Mouse (Mus musculus): ENCODE measurements around the gene Vmn1r43. TPM values are rescaled to one million over a fixed set of nuclear protein-coding genes. Genes with fewer than 3 reads are reported as not detected.
A peak's percentile ranks its signal among the peaks of the same experiment; 100 is the strongest.

The Vmn1r43 gene
- polyA plus RNA-seq, 1 experiment, result 0.04 TPM

DNA sequence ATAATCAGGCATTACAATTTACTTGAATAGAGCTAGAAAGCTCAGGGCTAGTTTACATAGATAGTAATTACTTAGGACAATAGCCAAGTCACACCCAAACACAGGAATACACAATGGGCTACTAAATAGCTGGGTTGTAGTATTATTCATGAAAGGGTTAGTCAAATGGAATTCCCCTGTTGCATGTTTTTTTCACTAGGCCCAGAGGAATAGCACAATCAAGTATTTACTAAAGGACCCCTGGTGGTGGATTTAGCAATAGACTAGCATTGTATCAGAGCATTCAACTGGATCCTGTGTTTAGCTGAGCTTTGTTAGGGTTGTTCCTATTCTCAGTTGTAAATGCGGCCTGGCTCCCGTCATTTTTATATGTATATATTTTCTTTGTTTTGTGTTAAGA lies 8.2 kb downstream of the Vmn1r43 start:
- TF ChIP-seq POLR2A (IDR thresholded peaks at IDR 0.05; ENCODE audit: insufficient read length, low read depth) (no peak), REST (IDR thresholded peaks at IDR 0.05; ENCODE audit: insufficient read depth, insufficient read length) (no peak), TCF3 (IDR thresholded peaks at IDR 0.05; ENCODE audit: insufficient read length, low read depth) (no peak), MAX (IDR thresholded peaks at IDR 0.05; ENCODE audit: low read depth) (no peak), USF1 (IDR thresholded peaks at IDR 0.05; ENCODE audit: low read depth) (no peak), CEBPB (IDR thresholded peaks at IDR 0.05; ENCODE audit: insufficient read depth, poor library complexity, severe bottlenecking) (no peak), MYOG (IDR thresholded peaks at IDR 0.05; ENCODE audit: control insufficient read depth in 1 of 3, insufficient read depth in 1 of 3, insufficient read length in 2 of 3, low read depth in 2 of 3) (no peak), E2F4 (IDR thresholded peaks at IDR 0.05; ENCODE audit: insufficient read depth) (no peak)
- H3K79me2 ChIP-seq (ENCODE audit: control insufficient read depth, insufficient read depth), result no peaks in the 10 kb centered on the region
- no peaks in the 10 kb centered on the region for H3K36me3 ChIP-seq (ENCODE audit: control insufficient read depth, insufficient read depth)
- no peaks in the 10 kb centered on the region for H3K27me3 ChIP-seq (ENCODE audit: control insufficient read depth, insufficient read depth, insufficient read length)
- H3K4me2 ChIP-seq (ENCODE audit: low read depth), result no peak overlapping the region
- no peak overlapping the region for H3ac ChIP-seq (ENCODE audit: control insufficient read depth, insufficient read length)
- H3K4me3 ChIP-seq, result no peak overlapping the region

DNA sequence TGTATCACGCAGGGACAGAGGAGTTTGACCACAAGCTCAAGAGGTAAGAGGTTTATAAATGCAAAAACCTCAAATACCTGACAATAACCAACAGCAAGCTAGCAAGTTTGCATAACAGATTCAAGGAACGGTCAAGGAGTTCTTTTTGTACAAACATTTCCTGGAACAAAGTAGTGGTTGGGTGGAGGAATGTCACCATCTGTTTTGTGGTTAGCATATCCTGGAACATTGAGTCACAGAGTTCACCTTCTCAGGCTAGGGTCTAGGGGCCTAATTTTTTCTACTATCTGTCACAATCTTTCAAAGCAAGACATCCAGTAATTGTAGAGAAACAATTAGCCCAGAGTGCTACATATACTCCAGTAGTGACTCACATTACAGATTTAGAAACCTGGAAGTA lies 8.9 kb downstream of the Vmn1r43 start:
- Histone ChIP-seq H3K4me2 (ENCODE audit: low read depth) (peak overlapping the region; percentile 4), H3K27me3 (ENCODE audit: control insufficient read depth, insufficient read depth, insufficient read length) (no peaks in the 10 kb centered on the region), H3K36me3 (ENCODE audit: control insufficient read depth, insufficient read depth) (no peaks in the 10 kb centered on the region), H3K4me3 (no peak overlapping the region), H3K79me2 (ENCODE audit: control insufficient read depth, insufficient read depth) (no peaks in the 10 kb centered on the region), H3ac (ENCODE audit: control insufficient read depth, insufficient read length) (no peak overlapping the region)
- TF ChIP-seq MAX (IDR thresholded peaks at IDR 0.05; ENCODE audit: low read depth), result no peak
- no peak for TF ChIP-seq MYOG (IDR thresholded peaks at IDR 0.05; ENCODE audit: control insufficient read depth in 1 of 3, insufficient read depth in 1 of 3, insufficient read length in 2 of 3, low read depth in 2 of 3)
- no peak for TF ChIP-seq SRF (IDR thresholded peaks at IDR 0.05; ENCODE audit: control insufficient read depth, insufficient read length, low read depth)
- TF ChIP-seq POLR2A (IDR thresholded peaks at IDR 0.05; ENCODE audit: insufficient read length, low read depth), result no peak
- TF ChIP-seq POLR2AphosphoS2 (IDR thresholded peaks at IDR 0.05; ENCODE audit: insufficient read length, low read depth), result no peak
- TF ChIP-seq MYOD1 (IDR thresholded peaks at IDR 0.05; ENCODE audit: control insufficient read depth in 1 of 3, insufficient read length in 2 of 3, low read depth in 2 of 3), result peak in 2 of 3 experiments; percentile 11 to 45
- TF ChIP-seq CEBPB (IDR thresholded peaks at IDR 0.05; ENCODE audit: insufficient read depth, poor library complexity, severe bottlenecking), result peak; percentile 37; the same call in 1 of the 2 replicates
- peak; percentile 10 for TF ChIP-seq TCF12 (IDR thresholded peaks at IDR 0.05; ENCODE audit: insufficient read depth, poor library complexity, severe bottlenecking)

- Histone ChIP-seq H3K36me3 (ENCODE audit: control insufficient read depth, insufficient read depth) (no peaks in the 10 kb centered on the region), H3K4me2 (ENCODE audit: low read depth) (peak overlapping the region; percentile 54), H3K4me3 (no peak overlapping the region), H3K79me2 (ENCODE audit: control insufficient read depth, insufficient read depth) (no peaks in the 10 kb centered on the region), H3ac (ENCODE audit: control insufficient read depth, insufficient read length) (no peak overlapping the region), H3K27me3 (ENCODE audit: control insufficient read depth, insufficient read depth, insufficient read length) (no peaks in the 10 kb centered on the region)
- TF ChIP-seq E2F4 (IDR thresholded peaks at IDR 0.05; ENCODE audit: insufficient read depth), result no peak
- no peak for TF ChIP-seq MAX (IDR thresholded peaks at IDR 0.05; ENCODE audit: low read depth)
- peak; percentile 89 for TF ChIP-seq TCF12 (IDR thresholded peaks at IDR 0.05; ENCODE audit: insufficient read depth, poor library complexity, severe bottlenecking)
- TF ChIP-seq MYOG (IDR thresholded peaks at IDR 0.05; ENCODE audit: control insufficient read depth in 1 of 3, insufficient read depth in 1 of 3, insufficient read length in 2 of 3, low read depth in 2 of 3), result peak in 2 of 3 experiments; percentile 67 to 80
- no peak for TF ChIP-seq POLR2AphosphoS2 (IDR thresholded peaks at IDR 0.05; ENCODE audit: insufficient read length, low read depth)
- no peak for TF ChIP-seq USF1 (IDR thresholded peaks at IDR 0.05; ENCODE audit: low read depth)
- peak in 2 of 3 experiments; percentile 68 to 93 for TF ChIP-seq MYOD1 (IDR thresholded peaks at IDR 0.05; ENCODE audit: control insufficient read depth in 1 of 3, insufficient read length in 2 of 3, low read depth in 2 of 3)
- TF ChIP-seq CEBPB (IDR thresholded peaks at IDR 0.05; ENCODE audit: insufficient read depth, poor library complexity, severe bottlenecking), result peak; percentile 37; the same call in 1 of the 2 replicates
- peak; percentile 53 for TF ChIP-seq TCF3 (IDR thresholded peaks at IDR 0.05; ENCODE audit: insufficient read length, low read depth)
Observed at GRCm38 (mm10) chr6:89863792-89864191, 12.4 kb downstream of the Vmn1r43 start.

DNA sequence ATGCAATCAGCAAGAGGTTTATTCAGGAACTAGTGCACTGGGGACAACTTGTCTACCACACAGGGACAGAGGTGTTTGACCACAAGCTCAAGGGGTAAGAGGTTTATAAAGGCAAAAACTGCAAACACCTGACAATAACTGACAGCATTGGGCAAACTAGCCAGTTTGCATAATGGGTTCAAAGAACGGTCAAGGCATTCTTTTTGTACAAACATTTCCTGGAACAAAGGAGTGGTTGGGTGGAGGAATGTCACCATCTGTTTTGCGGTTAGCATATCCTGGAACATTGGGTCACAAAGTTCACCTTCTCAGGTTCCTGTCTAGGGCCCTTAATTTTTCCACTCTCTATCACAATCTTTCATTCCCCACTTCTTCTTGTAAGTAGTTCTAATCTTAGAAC lies 16.4 kb downstream of the Vmn1r43 start:
- Histone ChIP-seq H3K36me3 (ENCODE audit: control insufficient read depth, insufficient read depth) (no peaks in the 10 kb centered on the region), H3K79me2 (ENCODE audit: control insufficient read depth, insufficient read depth) (no peaks in the 10 kb centered on the region), H3ac (ENCODE audit: control insufficient read depth, insufficient read length) (no peak overlapping the region), H3K27me3 (ENCODE audit: control insufficient read depth, insufficient read depth, insufficient read length) (no peaks in the 10 kb centered on the region), H3K4me3 (no peak overlapping the region), H3K4me2 (ENCODE audit: low read depth) (no peak overlapping the region)
- TF ChIP-seq CEBPB (IDR thresholded peaks at IDR 0.05; ENCODE audit: insufficient read depth, poor library complexity, severe bottlenecking), result peak; percentile 58; the same call in 1 of the 2 replicates
- TF ChIP-seq TCF12 (IDR thresholded peaks at IDR 0.05; ENCODE audit: insufficient read depth, poor library complexity, severe bottlenecking), result peak; percentile 52
- peak in 2 of 3 experiments; percentile 4 to 44 for TF ChIP-seq MYOD1 (IDR thresholded peaks at IDR 0.05; ENCODE audit: control insufficient read depth in 1 of 3, insufficient read length in 2 of 3, low read depth in 2 of 3)
- no peak for TF ChIP-seq POLR2AphosphoS2 (IDR thresholded peaks at IDR 0.05; ENCODE audit: insufficient read length, low read depth)

GRCm38 (mm10) chr6:89857552-89857951 lies 18.7 kb downstream of the Vmn1r43 start:
- H3K79me2 ChIP-seq (ENCODE audit: control insufficient read depth, insufficient read depth), result no peaks in the 10 kb centered on the region
- H3K4me3 ChIP-seq, result no peak overlapping the region
- no peak overlapping the region for H3K4me2 ChIP-seq (ENCODE audit: low read depth)
- H3ac ChIP-seq (ENCODE audit: control insufficient read depth, insufficient read length), result no peak overlapping the region
- TF ChIP-seq POLR2AphosphoS2 (IDR thresholded peaks at IDR 0.05; ENCODE audit: insufficient read length, low read depth) (no peak), TCF12 (IDR thresholded peaks at IDR 0.05; ENCODE audit: insufficient read depth, poor library complexity, severe bottlenecking) (no peak), MAX (IDR thresholded peaks at IDR 0.05; ENCODE audit: low read depth) (no peak), TCF3 (IDR thresholded peaks at IDR 0.05; ENCODE audit: insufficient read length, low read depth) (no peak), E2F4 (IDR thresholded peaks at IDR 0.05; ENCODE audit: insufficient read depth) (no peak), MYOD1 (IDR thresholded peaks at IDR 0.05; ENCODE audit: control insufficient read depth in 1 of 3, insufficient read length in 2 of 3, low read depth in 2 of 3) (no peak), MYOG (IDR thresholded peaks at IDR 0.05; ENCODE audit: control insufficient read depth in 1 of 3, insufficient read depth in 1 of 3, insufficient read length in 2 of 3, low read depth in 2 of 3) (no peak), REST (IDR thresholded peaks at IDR 0.05; ENCODE audit: insufficient read depth, insufficient read length) (no peak), USF1 (IDR thresholded peaks at IDR 0.05; ENCODE audit: low read depth) (no peak), SRF (IDR thresholded peaks at IDR 0.05; ENCODE audit: control insufficient read depth, insufficient read length, low read depth) (no peak), CEBPB (IDR thresholded peaks at IDR 0.05; ENCODE audit: insufficient read depth, poor library complexity, severe bottlenecking) (no peak), POLR2A (IDR thresholded peaks at IDR 0.05; ENCODE audit: insufficient read length, low read depth) (no peak)
- H3K36me3 ChIP-seq (ENCODE audit: control insufficient read depth, insufficient read depth), result no peaks in the 10 kb centered on the region
- H3K27me3 ChIP-seq (ENCODE audit: control insufficient read depth, insufficient read depth, insufficient read length), result no peaks in the 10 kb centered on the region

Other genes with a start within 250 kb of the Vmn1r43 start
- 9.5 TPM for gene Txnrd3, start 232.4 kb downstream of the Vmn1r43 start, polyA plus RNA-seq (2012; fragmentation: generic; extraction: Trizol)
- gene Vmn1r40, start 168.9 kb downstream of the Vmn1r43 start, polyA plus RNA-seq (2012; fragmentation: generic; extraction: Trizol), result not detected
- gene Vmn1r41, start 135.6 kb downstream of the Vmn1r43 start, polyA plus RNA-seq (2012; fragmentation: generic; extraction: Trizol), result not detected
- gene Vmn1r42, start within 50 bp of the Vmn1r43 start, polyA plus RNA-seq (2012; fragmentation: generic; extraction: Trizol), result 0.02 TPM
- not detected for gene Vmn1r44, start 7.2 kb upstream of the Vmn1r43 start, polyA plus RNA-seq (2012; fragmentation: generic; extraction: Trizol)
- gene Vmn1r45, start 64.2 kb upstream of the Vmn1r43 start, polyA plus RNA-seq (2012; fragmentation: generic; extraction: Trizol), result not detected
- not detected for gene Vmn1r46, start 92.9 kb upstream of the Vmn1r43 start, polyA plus RNA-seq (2012; fragmentation: generic; extraction: Trizol)
- not detected for gene Vmn1r47, start 139.7 kb upstream of the Vmn1r43 start, polyA plus RNA-seq (2012; fragmentation: generic; extraction: Trizol)
- not detected for gene Vmn1r48, start 160.4 kb upstream of the Vmn1r43 start, polyA plus RNA-seq (2012; fragmentation: generic; extraction: Trizol)
- not detected for gene Vmn1r49, start 202.1 kb upstream of the Vmn1r43 start, polyA plus RNA-seq (2012; fragmentation: generic; extraction: Trizol)
- gene Vmn1r50, start 225.0 kb upstream of the Vmn1r43 start, polyA plus RNA-seq (2012; fragmentation: generic; extraction: Trizol), result not detected
- not detected for gene Vmn1r51, start 246.2 kb upstream of the Vmn1r43 start, polyA plus RNA-seq (2012; fragmentation: generic; extraction: Trizol)